Mouse (Mus musculus): ENCODE measurements around the gene Gng3. TPM values are rescaled to one million over a fixed set of nuclear protein-coding genes. Genes with fewer than 3 reads are reported as not detected.

Gng3 gene
- polyA plus RNA-seq, 1 experiment from 2014 or later, result 83.4 TPM

DNA sequence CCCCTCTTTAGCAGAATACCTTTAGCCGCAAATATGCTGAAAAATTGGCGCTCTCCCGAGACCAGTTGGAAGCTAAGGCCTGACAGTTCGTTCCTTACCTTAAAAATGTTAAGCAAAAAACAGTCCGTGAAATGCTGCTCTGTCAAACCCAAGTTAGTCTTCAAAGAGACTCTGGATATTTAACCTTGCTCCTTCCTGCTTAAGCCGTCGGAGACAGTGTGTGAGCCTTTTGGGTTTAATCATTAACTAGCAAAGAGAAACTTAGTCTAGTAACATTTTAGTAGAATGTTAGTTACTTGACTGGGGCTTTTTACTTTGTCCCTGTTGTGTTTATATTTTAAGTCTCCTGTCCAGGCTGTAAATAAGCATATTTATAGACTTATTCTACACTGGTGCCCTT, 17.8 kb downstream of the Gng3 start:
- Histone ChIP-seq H3K4me2 (ENCODE audit: low read depth, low read length, severe bottlenecking) (peak overlapping the region; percentile 79), H3K9ac (ENCODE audit: low read length) (peak overlapping the region; percentile 98), H3K36me3 (ENCODE audit: control insufficient read depth, insufficient read depth, low read length) (peaks cover 15% of the 10 kb centered on the region), H3K9me3 (ENCODE audit: control insufficient read depth, low read length) (no peaks in the 10 kb centered on the region), H3K4me1 (replicated peaks; ENCODE audit: control insufficient read depth, insufficient read depth, low read length) (peaks cover 20% of the 10 kb centered on the region), H3K4me3 (ENCODE audit: low read depth, low read length) (peak overlapping the region; percentile 100), H3K27me3 (ENCODE audit: control insufficient read depth, insufficient read depth, low read length) (no peaks in the 10 kb centered on the region), H3K27ac (ENCODE audit: low read depth, low read length) (peak overlapping the region; percentile 99; the same call in 1 of the 2 replicates)
- 3% methylated on average over 7 of the region's 7 CpGs for WGBS
- DNase-seq (ENCODE audit: low spot score), result no peak
- no peak for ATAC-seq (replicated peaks; ENCODE audit: low FRiP score)

DNA sequence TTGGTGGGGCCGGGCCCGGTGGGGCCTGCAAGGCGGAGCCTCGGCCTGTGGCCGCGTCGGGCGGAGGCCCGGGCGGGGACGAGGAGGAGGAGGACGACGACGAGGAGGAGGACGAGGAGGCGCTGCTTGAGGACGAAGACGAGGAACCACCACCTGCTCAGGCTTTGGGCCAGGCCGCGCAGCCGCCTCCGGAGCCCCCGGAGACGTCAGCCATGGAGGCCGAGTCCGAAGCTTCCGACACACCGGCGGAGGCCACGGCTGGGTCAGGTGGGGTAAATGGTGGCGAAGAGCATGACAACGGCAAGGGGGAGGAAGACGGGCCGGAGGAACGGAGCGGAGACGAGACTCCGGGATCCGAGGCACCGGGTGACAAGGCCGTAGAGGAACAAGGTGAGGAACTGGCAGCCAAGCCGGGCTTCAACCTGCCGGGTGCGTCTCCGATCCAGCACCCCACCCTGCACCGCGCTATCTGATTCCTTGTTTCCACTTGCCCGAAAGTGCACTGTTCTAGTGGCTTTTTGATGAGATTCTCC, 18.5 kb downstream of the Gng3 start:
- ATAC-seq (replicated peaks; ENCODE audit: low FRiP score) (peak; percentile 29), DNase-seq (ENCODE audit: low spot score) (no peak)
- Histone ChIP-seq H3K27me3 (ENCODE audit: control insufficient read depth, insufficient read depth, low read length) (no peaks in the 10 kb centered on the region), H3K27ac (ENCODE audit: low read depth, low read length) (peak overlapping the region; percentile 99), H3K4me3 (ENCODE audit: low read depth, low read length) (peak overlapping the region; percentile 100), H3K36me3 (ENCODE audit: control insufficient read depth, insufficient read depth, low read length) (peaks cover 12% of the 10 kb centered on the region; the same call in 1 of the 2 replicates), H3K9ac (ENCODE audit: low read length) (peak overlapping the region; percentile 98), H3K4me1 (replicated peaks; ENCODE audit: control insufficient read depth, insufficient read depth, low read length) (peaks cover 20% of the 10 kb centered on the region), H3K9me3 (ENCODE audit: control insufficient read depth, low read length) (no peaks in the 10 kb centered on the region), H3K4me2 (ENCODE audit: low read depth, low read length, severe bottlenecking) (peak overlapping the region; percentile 79)
- under 1% methylated on average over 48 of the region's 48 CpGs for WGBS

DNA sequence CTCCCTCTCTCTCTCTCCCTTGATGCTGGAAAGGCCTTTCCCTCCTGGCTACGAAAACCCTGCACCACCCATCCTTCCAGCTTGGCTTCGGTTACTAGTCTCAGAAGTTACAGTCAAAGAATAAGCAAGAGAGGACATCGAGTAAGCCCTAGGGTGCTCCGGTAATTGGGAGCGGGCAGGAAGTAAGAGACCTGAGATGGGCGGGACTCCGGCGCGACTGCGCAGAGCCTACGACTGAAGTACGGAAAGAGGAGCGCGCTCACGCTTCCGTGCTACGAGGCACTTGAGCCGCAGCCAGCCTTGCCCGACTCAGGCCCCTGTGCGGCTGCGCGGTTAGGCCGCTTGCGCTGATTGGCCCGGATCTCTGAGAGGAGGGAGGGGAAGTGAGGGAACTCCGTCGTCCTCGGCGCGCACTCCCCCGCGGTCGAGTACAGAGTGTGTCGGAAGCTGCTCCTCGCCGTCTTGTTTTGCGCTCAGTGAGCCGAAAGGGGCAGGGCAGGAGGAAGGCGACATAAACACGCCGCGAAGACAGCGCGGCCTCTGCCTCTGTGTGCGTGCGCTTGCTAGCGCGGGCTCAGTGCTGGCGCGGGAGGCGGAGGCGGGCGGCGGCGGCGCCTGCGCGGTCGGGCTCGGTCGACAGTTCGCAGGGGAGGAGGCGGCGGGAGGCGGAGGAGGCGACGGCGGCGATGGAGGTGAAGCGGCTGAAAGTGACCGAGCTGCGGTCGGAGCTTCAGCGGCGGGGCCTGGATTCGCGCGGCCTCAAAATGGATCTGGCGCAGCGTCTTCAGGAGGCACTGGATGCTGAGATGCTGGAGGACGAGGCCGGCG, 19.2 kb downstream of the Gng3 start, which contains the start of gene Hnrnpul2:
Gene Hnrnpul2 (plus strand): TSS at position 415 of the 828 bp plus-strand sequence.
- Histone ChIP-seq H3K36me3 (ENCODE audit: control insufficient read depth, insufficient read depth, low read length) (peaks cover 7% of the 10 kb centered on the region; the same call in 1 of the 2 replicates), H3K4me1 (replicated peaks; ENCODE audit: control insufficient read depth, insufficient read depth, low read length) (peaks cover 20% of the 10 kb centered on the region), H3K4me3 (ENCODE audit: low read depth, low read length) (peak within 1 kb of the TSS; percentile 100), H3K27me3 (ENCODE audit: control insufficient read depth, insufficient read depth, low read length) (no peaks in the 10 kb centered on the region), H3K9me3 (ENCODE audit: control insufficient read depth, low read length) (no peaks in the 10 kb centered on the region), H3K4me2 (ENCODE audit: low read depth, low read length, severe bottlenecking) (peak within 1 kb of the TSS; percentile 79), H3K27ac (ENCODE audit: low read depth, low read length) (peak within 1 kb of the TSS; percentile 99), H3K9ac (ENCODE audit: low read length) (peak within 1 kb of the TSS; percentile 98)
- DNase-seq (ENCODE audit: low spot score) (peak; percentile 97), ATAC-seq (replicated peaks; ENCODE audit: low FRiP score) (peak; percentile 96)
- under 1% methylated on average over 83 of the region's 83 CpGs for WGBS

DNA sequence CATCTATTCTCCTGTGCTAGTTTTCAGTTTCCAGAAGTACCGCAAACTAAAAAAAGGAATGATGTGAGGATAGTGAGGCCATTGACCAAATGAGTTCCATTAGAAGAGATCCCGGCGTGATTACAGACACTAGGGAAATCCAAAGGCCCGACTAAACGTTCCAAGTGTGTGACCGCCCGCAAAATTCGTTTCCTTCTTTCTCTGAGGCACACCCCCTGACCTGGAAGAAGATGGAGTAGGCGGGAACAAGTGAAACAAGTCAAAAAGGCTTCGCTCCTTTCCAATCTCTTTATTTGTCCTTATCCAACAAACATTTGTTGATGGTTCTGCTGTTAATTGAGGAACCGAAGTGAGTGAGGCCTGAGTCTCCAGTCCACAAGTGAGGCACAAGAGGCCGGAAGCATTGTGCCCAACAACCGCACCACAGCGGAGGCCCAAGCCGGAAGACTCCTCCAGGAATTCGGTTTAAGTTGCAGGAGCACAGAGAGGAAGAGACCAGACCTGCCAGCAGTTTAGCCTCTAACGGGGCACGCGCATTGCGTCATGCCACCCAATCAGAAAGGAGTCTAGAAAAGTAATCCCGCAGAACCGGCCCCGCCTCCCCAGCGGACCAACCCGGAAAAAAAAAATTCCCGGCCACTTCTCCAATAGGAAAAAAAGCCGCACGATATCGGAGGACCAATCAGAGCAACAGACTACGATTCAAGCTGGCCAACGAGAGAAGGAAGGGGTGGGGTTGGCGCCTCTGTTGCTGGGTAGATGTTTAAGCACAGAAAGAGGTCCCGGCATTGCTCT, 20.0 kb downstream of the Gng3 start, which contains the start of gene Ttc9c:
Gene Ttc9c (minus strand): TSS at position 533 of the 795 bp plus-strand sequence.
- Histone ChIP-seq H3K4me3 (ENCODE audit: low read depth, low read length) (peak within 1 kb of the TSS; percentile 100), H3K4me2 (ENCODE audit: low read depth, low read length, severe bottlenecking) (peak within 1 kb of the TSS; percentile 79), H3K4me1 (replicated peaks; ENCODE audit: control insufficient read depth, insufficient read depth, low read length) (peaks cover 20% of the 10 kb centered on the region), H3K27ac (ENCODE audit: low read depth, low read length) (peak within 1 kb of the TSS; percentile 99), H3K36me3 (ENCODE audit: control insufficient read depth, insufficient read depth, low read length) (peaks cover 9% of the 10 kb centered on the region; the same call in 1 of the 2 replicates), H3K27me3 (ENCODE audit: control insufficient read depth, insufficient read depth, low read length) (no peaks in the 10 kb centered on the region), H3K9ac (ENCODE audit: low read length) (peak within 1 kb of the TSS; percentile 98), H3K9me3 (ENCODE audit: control insufficient read depth, low read length) (no peaks in the 10 kb centered on the region)
- ATAC-seq (replicated peaks; ENCODE audit: low FRiP score) (peak; percentile 93), DNase-seq (ENCODE audit: low spot score) (peak; percentile 97)
- under 1% methylated on average over 33 of the region's 33 CpGs for WGBS

DNA sequence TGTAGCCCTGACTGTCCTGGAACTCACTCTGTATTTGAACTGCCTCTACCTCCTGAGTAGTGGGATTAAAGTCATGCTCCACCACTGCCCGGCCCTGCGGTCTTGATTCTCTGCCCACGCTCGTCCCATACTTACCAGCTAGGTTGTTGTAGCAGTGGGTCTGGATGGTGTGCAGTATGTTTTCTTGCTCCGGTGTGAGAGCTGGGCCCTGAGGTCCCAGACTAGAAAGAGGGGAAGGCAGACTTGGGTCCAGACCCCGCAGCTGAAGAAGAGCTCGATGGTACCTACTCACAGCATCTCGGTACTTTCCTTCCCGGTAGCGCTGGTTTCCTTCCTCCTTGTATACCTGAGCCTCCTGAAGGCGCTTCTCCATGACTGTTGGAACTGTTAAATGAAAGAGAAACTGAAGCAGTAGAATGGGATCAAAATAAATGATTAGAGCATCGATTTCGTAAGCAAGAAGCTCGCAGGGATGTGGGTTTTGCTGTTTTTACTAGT, 20.6 kb downstream of the Gng3 start:
- peak overlapping the region; percentile 99 for H3K27ac ChIP-seq (ENCODE audit: low read depth, low read length)
- peak overlapping the region; percentile 79 for H3K4me2 ChIP-seq (ENCODE audit: low read depth, low read length, severe bottlenecking)
- H3K9me3 ChIP-seq (ENCODE audit: control insufficient read depth, low read length), result no peaks in the 10 kb centered on the region
- ATAC-seq (replicated peaks; ENCODE audit: low FRiP score) (no peak), DNase-seq (ENCODE audit: low spot score) (no peak)
- H3K27me3 ChIP-seq (ENCODE audit: control insufficient read depth, insufficient read depth, low read length), result no peaks in the 10 kb centered on the region
- peaks cover 7% of the 10 kb centered on the region; the same call in 1 of the 2 replicates for H3K36me3 ChIP-seq (ENCODE audit: control insufficient read depth, insufficient read depth, low read length)
- peaks cover 20% of the 10 kb centered on the region for H3K4me1 ChIP-seq (replicated peaks; ENCODE audit: control insufficient read depth, insufficient read depth, low read length)
- peak overlapping the region; percentile 70 for H3K9ac ChIP-seq (ENCODE audit: low read length)
- H3K4me3 ChIP-seq (ENCODE audit: low read depth, low read length), result peak overlapping the region; percentile 100
- WGBS, result 34% methylated on average over 14 of the region's 14 CpGs

DNA sequence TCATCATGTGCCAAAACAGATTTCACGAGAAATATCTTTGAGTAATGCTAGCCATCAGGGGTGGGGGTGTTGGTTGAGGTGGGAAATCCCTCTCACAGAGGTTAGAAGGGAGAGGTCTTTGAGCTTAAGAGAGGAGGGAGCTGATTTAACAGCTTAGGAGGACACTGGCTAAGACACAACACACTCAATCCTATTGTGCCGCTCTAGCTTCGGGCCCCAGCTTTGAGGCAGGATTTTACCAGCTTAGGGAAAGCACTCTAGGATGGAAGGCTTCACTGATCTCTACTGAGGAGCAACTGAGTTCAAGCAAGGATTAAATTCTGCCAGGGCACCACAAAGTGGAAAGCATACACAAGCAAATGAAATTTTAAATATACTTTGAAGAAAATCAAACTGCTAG, 22.0 kb downstream of the Gng3 start:
- peaks cover 7% of the 10 kb centered on the region; the same call in 1 of the 2 replicates for H3K36me3 ChIP-seq (ENCODE audit: control insufficient read depth, insufficient read depth, low read length)
- 62% methylated on average over 3 of the region's 3 CpGs for WGBS
- H3K4me1 ChIP-seq (replicated peaks; ENCODE audit: control insufficient read depth, insufficient read depth, low read length), result peaks cover 15% of the 10 kb centered on the region
- DNase-seq (ENCODE audit: low spot score) (no peak), ATAC-seq (replicated peaks; ENCODE audit: low FRiP score) (no peak)
- 0 out of 2 replicates have a peak overlapping the region, but pooled peaks have one; percentile 2 for H3K4me3 ChIP-seq (ENCODE audit: low read depth, low read length)
- H3K9ac ChIP-seq (ENCODE audit: low read length), result peak overlapping the region; percentile 32
- no peaks in the 10 kb centered on the region for H3K27me3 ChIP-seq (ENCODE audit: control insufficient read depth, insufficient read depth, low read length)
- H3K27ac ChIP-seq (ENCODE audit: low read depth, low read length), result no peak overlapping the region
- H3K4me2 ChIP-seq (ENCODE audit: low read depth, low read length, severe bottlenecking), result 0 out of 2 replicates have a peak overlapping the region, but pooled peaks have one; percentile 24
- H3K9me3 ChIP-seq (ENCODE audit: control insufficient read depth, low read length), result no peaks in the 10 kb centered on the region

DNA sequence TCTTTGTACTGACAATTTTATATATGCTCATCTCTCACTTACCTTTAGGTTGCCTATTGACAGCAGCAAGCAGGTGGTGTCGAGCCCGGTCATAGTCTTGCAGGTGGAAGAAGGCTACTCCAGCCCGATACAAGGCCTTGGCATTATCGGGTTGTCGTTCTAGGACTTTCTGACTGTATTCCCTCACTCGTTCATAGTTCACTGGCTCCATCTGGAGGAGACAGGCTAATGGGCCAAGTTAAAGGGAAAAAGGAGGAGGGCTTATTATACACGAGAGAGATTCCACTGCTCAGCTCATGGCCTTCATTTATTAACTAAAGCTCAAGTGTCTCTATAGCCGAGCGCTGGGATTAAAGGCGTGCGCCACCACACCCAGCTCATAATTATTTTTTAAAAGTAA, 23.2 kb downstream of the Gng3 start:
- Histone ChIP-seq H3K9ac (ENCODE audit: low read length) (no peak overlapping the region), H3K4me2 (ENCODE audit: low read depth, low read length, severe bottlenecking) (no peak overlapping the region), H3K4me3 (ENCODE audit: low read depth, low read length) (no peak overlapping the region)

DNA sequence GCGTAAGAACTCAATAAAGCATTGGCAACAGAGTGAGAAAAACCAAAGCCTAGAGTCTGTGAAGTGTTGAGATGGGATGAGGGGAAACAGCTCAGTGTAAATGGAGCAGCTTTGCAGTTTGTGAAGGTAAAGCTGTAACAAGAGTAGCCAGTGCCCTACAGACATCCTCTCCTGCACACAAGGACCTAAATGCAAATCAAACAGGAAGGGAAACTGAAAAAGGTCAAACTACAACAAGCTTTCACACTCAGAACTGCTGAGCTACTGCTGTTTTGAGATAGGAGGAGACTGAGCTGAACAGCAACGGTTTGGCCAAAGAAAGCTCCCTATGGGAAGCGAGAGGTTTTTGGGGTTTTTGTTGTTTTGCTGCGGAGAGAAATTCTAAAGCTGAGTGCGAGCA, 32.2 kb downstream of the Gng3 start:
- no peaks in the 10 kb centered on the region for H3K9me3 ChIP-seq (ENCODE audit: control insufficient read depth, low read length)
- DNase-seq (ENCODE audit: low spot score) (no peak), ATAC-seq (replicated peaks; ENCODE audit: low FRiP score) (no peak)
- peaks cover 2% of the 10 kb centered on the region; the same call in 1 of the 2 replicates for H3K36me3 ChIP-seq (ENCODE audit: control insufficient read depth, insufficient read depth, low read length)
- 92% methylated on average over 5 of the region's 5 CpGs for WGBS
- H3K9ac ChIP-seq (ENCODE audit: low read length), result no peak overlapping the region
- peaks cover 6% of the 10 kb centered on the region for H3K4me1 ChIP-seq (replicated peaks; ENCODE audit: control insufficient read depth, insufficient read depth, low read length)
- H3K27me3 ChIP-seq (ENCODE audit: control insufficient read depth, insufficient read depth, low read length), result no peaks in the 10 kb centered on the region
- no peak overlapping the region for H3K4me2 ChIP-seq (ENCODE audit: low read depth, low read length, severe bottlenecking)
- no peak overlapping the region for H3K27ac ChIP-seq (ENCODE audit: low read depth, low read length)
- no peak overlapping the region for H3K4me3 ChIP-seq (ENCODE audit: low read depth, low read length)

More for the DNA sequence above, 23.2 kb downstream of the Gng3 start:
- no peaks in the 10 kb centered on the region for H3K27me3 ChIP-seq (ENCODE audit: control insufficient read depth, insufficient read depth, low read length)
- no peaks in the 10 kb centered on the region for H3K9me3 ChIP-seq (ENCODE audit: control insufficient read depth, low read length)
- 85% methylated on average over 11 of the region's 11 CpGs for WGBS
- DNase-seq (ENCODE audit: low spot score), result no peak
- no peak for ATAC-seq (replicated peaks; ENCODE audit: low FRiP score)
- no peak overlapping the region for H3K27ac ChIP-seq (ENCODE audit: low read depth, low read length)
- peaks cover 7% of the 10 kb centered on the region; the same call in 1 of the 2 replicates for H3K36me3 ChIP-seq (ENCODE audit: control insufficient read depth, insufficient read depth, low read length)
- H3K4me1 ChIP-seq (replicated peaks; ENCODE audit: control insufficient read depth, insufficient read depth, low read length), result peaks cover 13% of the 10 kb centered on the region

Data from forebrain, embryonic 11.5 days (tissue).